Mouse (Mus musculus) spleen, embryonic (tissue): ENCODE results near the gene Dbil5.
"Not testable (repeated sequence)": the region's sequence is repeated elsewhere in the genome, so short reads cannot be mapped to it uniquely, and the experiment has no call there.

Source experiments
- CTCF ChIA-PET: fragments of 350-600 bp; sonication (Branson Sonifier 250); formaldehyde crosslinking; loops from one replicate; lab custom pipeline; 2022; lab: Charles Lee

Gene Dbil5

GRCm38 (mm10) chr11:76217390-76217800 lies at the start of gene Dbil5, which contains the start of gene Gemin4:
Gene Dbil5, plus strand, starts transcription at chr11:76217608.
Gene Gemin4, minus strand, starts transcription at chr11:76217664.
- CTCF ChIA-PET = interaction anchor here (0.6 kb wide), 1 partner anchor 913 kb away, joined by 4 read pairs; no protein-coding TSS in a partner anchor

GRCm38 (mm10) chr11:76168976-76169375 lies 48.4 kb upstream of the Dbil5 start:
- CTCF ChIA-PET = interaction anchor here (0.7 to 0.8 kb wide), 2 partner anchors 106 to 132 kb away, joined by 3 to 6 read pairs; no protein-coding TSS in a partner anchor

GRCm38 (mm10) chr11:76170207-76170606 lies 47.2 kb upstream of the Dbil5 start:
- CTCF ChIA-PET = interaction anchor here (0.6 kb wide), 1 partner anchor 14 kb away, joined by 3 read pairs; no protein-coding TSS in a partner anchor

DNA sequence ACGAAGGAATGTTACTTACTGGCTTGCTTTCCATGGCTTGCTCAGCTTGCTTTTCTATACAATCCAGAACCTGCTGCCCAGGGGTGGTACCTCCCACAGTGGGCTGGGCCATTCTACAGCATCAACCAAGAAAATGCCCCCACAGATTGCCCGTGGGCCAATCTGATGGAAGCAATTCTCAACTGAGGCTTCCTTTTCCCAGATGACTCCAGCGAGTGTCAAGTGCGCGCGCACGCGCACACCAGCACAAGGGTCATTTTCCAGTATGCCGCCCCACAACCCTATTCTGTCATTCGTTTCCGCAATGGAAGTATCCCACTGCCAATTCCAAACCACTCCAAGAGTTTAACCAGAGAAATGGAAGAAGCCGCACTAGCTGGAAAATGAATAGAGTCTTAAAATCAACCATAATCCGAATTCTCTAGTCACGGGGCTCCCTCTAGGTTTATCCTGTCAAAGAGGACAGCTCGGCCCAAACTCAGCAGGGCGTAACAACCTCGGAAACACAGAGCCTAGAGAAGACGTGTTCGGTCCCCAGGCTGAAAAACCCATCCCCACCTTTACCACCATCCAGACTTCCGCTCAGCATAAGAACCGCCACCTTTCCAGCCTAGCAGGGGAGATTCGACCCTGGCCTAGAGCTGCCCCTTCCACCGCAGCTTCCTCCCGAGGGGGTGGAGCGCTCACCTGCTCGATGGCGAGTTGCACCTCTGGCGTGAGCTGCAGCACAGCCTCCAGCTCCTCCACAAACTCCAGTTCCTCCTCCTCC lies 38.5 kb upstream of the Dbil5 start:
- CTCF ChIA-PET = interaction anchor here (1.2 kb wide), 1 partner anchor 12 kb away, joined by 3 read pairs; no protein-coding TSS in a partner anchor

GRCm38 (mm10) chr11:76179495-76180145 lies 37.8 kb upstream of the Dbil5 start, which contains the start of the genes Vps53 and Fam57a:
Gene Vps53, minus strand, starts transcription at chr11:76179647.
Gene Fam57a, plus strand, starts transcription at chr11:76179671.
- CTCF ChIA-PET = no interaction called here

DNA sequence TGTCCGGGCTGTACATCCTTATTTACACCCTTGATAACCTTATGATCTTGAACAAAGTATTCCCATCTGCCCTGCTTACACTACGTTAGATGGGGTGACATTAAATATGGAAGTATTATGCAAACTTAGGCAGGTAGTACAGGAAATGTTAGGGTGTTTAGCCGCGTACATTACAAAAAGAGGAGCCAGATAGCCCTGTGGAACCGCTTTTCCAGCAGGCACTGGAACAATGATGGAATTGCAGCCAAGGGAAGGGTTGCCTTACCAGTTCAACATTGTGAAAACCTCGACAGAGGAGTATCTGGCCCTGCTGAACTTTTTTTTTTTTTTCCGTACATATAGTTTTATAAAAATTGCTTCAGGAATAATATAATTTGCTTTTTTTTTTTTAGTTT lies 37.3 kb upstream of the Dbil5 start:
- CTCF ChIA-PET = no interaction called here

DNA sequence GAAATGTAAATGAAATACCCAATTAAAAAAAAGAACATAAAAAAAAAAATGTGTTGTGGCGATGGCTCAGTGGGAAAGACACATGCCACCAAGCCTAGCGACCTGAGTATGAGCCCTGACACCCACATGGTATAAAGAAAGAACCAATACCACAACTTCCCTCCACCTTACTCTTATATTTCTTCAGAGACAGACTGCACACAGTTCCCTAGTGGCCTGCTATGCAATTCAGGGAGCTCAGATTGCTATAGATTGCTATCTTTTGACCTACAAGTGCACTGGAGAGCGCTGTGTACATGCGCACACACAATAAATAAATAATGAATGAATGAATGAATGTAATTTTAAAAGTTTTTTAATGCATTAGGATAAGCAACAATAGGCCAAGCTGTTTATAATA lies 33.7 kb upstream of the Dbil5 start:
- CTCF ChIA-PET = interaction anchor here (0.6 to 0.7 kb wide), 2 partner anchors 13 to 1219 kb away, joined by 3 to 13 read pairs; no protein-coding TSS in a partner anchor

- CTCF ChIA-PET = interaction anchor here (0.7 kb wide), 2 partner anchors 27 to 34 kb away, joined by 5 to 8 read pairs; no protein-coding TSS in a partner anchor
Measured at GRCm38 (mm10) chr11:76186908-76187307, 30.5 kb upstream of the Dbil5 start.

- CTCF ChIA-PET = interaction anchor here (0.9 kb wide), 1 partner anchor 20 kb away, joined by 3 read pairs; no protein-coding TSS in a partner anchor
Measured at GRCm38 (mm10) chr11:76196275-76196976, 21.0 kb upstream of the Dbil5 start.

DNA sequence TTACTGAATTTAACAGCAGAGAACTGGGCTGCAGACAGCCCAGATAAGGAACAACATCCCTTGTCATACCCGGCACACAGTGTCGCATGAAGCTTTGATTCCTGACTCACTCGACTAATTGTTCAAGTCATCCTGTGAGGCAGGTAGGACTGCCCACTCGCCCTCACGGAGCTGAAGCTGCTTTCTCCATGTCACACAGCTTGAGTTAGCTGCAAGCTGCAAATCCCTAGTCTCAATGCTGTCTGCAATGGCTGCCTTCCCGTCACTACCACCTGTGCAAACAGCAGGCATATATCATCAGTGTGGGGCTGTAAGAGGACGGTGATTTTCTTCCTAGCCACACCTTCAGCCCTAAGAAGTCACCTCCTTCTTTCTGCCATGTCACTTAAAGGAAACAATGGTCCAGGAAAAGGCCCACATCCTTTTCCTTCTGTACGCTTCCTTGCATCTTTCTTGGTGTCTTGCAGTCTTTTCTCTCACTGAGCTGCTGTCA lies 20.4 kb upstream of the Dbil5 start:
- CTCF ChIA-PET = interaction anchor here (0.9 kb wide), 1 partner anchor 19 kb away, joined by 3 read pairs; no protein-coding TSS in a partner anchor

- CTCF ChIA-PET = no interaction called here
Measured at GRCm38 (mm10) chr11:76201761-76202674, 15.4 kb upstream of the Dbil5 start.

- CTCF ChIA-PET = no interaction called here
Measured at GRCm38 (mm10) chr11:76206793-76207192, 10.6 kb upstream of the Dbil5 start.

GRCm38 (mm10) chr11:76210228-76210985 lies 7.0 kb upstream of the Dbil5 start:
- CTCF ChIA-PET = no interaction called here

- CTCF ChIA-PET = not testable (repeated sequence)
Measured at GRCm38 (mm10) chr11:76211595-76211994, 5.8 kb upstream of the Dbil5 start.

DNA sequence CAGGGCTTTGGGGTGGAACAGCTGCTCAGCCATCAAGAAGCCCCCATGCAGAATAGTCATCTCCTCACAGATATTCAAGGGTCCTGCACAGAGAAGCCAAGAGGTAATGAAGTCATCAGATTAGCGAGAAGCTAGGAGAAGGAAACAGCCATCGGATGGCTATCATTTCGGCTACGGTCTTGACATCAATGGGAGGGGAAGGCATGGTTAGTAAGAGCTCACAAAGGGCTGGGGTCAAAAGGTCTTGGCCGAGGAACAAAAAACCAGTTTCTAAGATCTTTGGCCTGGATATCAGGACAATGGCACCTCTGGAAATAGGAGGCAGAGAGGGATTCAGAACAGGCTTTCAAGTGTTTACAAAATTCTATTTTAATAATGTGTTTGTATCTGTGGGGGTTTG lies 3.6 kb upstream of the Dbil5 start:
- CTCF ChIA-PET = interaction anchor here (0.6 kb wide), 1 partner anchor 27 kb away, joined by 8 read pairs; no protein-coding TSS in a partner anchor

DNA sequence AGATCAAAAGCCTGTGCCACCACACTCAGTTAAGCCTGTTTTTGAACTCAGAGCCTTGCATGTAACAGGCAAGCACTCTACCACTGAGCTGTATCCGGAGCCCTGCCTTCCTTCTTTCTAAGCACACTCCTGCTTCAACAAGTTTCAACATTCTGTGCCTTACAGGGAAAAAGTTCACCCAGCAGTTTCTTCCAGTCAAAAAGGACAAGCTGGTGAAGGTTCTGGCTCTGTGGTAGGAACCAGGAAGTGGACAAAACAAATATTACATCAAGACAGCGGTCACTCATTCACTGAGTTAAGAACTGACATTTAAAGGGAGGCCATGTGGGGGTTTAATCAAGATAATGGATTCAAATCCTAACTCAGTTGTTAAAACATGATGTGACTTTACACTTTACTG lies 2.4 kb upstream of the Dbil5 start:
- CTCF ChIA-PET = no interaction called here

DNA sequence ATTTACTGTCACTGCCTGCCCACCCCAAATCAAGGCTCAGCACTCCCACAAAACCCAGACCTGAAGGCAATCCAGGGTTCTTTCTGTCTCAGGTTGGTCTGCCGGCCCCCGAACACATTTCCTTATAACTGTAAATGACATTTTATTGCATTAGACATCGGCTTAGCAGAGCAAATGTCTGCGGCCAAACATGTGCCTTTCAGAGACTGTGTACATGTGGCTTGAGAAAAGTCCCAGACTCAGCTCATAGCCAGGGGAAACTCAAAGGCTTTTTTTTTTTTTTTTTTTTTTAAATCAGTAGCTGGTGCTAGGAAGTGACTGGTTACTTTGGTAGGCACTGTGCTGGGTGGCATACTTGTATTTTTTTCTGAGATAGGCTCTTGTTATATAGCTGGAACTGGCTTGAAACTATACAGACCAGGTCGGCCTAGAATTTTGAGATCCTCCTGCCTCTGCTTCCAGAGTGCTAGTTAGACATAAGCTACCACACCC lies 1.3 kb upstream of the Dbil5 start:
- CTCF ChIA-PET = interaction anchor here (0.7 kb wide), 1 partner anchor 19 kb away, joined by 3 read pairs; no protein-coding TSS in a partner anchor

DNA sequence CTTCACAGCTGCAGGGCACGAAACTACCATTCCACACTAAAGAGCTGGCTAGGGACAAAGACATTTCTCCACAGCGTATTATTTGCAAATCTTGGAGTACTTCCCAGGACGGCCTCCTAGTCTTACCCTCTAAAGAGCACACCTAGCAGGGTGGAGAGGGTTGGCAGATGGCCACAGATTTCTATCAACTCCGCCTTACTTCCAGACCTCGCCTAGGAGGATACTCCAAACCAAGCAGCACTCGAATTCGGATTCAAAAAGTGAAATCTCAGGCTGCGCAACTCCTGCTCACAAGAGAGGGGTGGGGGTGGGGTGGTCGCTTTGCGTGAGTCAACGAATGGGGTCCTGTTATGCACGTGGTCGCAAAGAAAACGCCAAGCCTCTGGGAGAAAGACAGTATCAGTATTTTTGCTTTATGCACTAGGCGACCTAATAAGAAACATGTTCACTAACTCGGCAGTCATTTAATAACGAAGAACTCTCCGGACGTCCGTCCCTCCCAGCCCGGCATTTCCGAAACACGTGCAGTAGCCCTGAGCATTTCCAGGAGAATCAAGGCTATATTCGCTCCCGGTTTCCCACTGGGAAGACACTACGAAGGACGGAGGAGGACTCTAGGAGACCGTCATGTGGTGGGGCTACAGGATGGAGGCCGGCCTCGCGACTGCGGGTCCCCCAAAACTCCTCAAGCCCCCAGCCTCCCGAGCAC lies 573 bp upstream of the Dbil5 start:
- CTCF ChIA-PET = interaction anchor here (0.7 kb wide), 1 partner anchor 20 kb away, joined by 3 read pairs; no protein-coding TSS in a partner anchor
